Mouse (Mus musculus): Measurements from ENCODE around the gene Fndc3b. TPM values are rescaled to one million over a fixed set of nuclear protein-coding genes. Genes with fewer than 3 reads are reported as not detected.
"Not testable (repeated sequence)": the region's sequence is repeated elsewhere in the genome, so short reads cannot be mapped to it uniquely, and the experiment has no call there.

Fndc3b gene
- polyA plus RNA-seq, 1 experiment from 2014 or later: 153 TPM

GRCm38 (mm10) chr3:27483762-27484161, 227.3 kb downstream of the Fndc3b start:
- POLR2A ChIA-PET: interaction anchor here (0.6 kb wide), 1 partner anchor 561 kb away, joined by 3 read pairs; no protein-coding TSS in a partner anchor
- CTCF ChIA-PET: no interaction called here
- H3K27me3 ChIP-seq: no peaks in the 10 kb centered on the region
- no peak for TF ChIP-seq CTCF (IDR thresholded peaks at IDR 0.05)
- in situ Hi-C loops (cut with MboI; ENCODE audit: low pct_unique_long_range_greater_than_20kb): no loop called here
- ATAC-seq: no peak
- no peak for DNase-seq (ENCODE audit: low read depth, low spot score)

DNA sequence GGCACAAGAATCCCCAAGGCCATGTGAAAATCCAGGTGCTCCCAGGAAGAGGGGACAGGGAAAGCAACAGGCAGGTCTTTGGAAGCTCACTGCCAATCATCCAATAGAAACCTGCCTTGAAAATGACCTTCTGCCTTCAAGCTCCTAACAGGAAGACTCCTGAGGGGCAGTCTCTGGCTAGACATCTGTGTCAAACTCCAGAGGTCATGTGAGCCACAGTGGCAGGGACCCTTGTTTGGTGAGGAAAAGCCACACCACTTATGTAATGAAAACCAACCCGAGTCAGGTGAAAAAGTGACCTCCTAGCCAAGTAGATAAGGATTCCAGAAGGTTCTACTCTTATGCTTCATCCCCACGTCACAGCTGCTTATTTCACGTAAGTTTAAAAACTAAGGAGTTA, 227.8 kb downstream of the Fndc3b start:
- ATAC-seq: no peak
- ChIA-PET POLR2A (interaction anchor here (0.6 kb wide), 1 partner anchor 562 kb away, joined by 3 read pairs; no protein-coding TSS in a partner anchor), CTCF (interaction anchor here (0.7 kb wide), 1 partner anchor 16 kb away, joined by 3 read pairs; no protein-coding TSS in a partner anchor)
- TF ChIP-seq CTCF (IDR thresholded peaks at IDR 0.05): no peak
- in situ Hi-C loops (cut with MboI; ENCODE audit: low pct_unique_long_range_greater_than_20kb): no loop called here
- H3K27me3 ChIP-seq: no peaks in the 10 kb centered on the region
- DNase-seq (ENCODE audit: low read depth, low spot score): no peak

GRCm38 (mm10) chr3:27481738-27482137, 229.4 kb downstream of the Fndc3b start:
- H3K27me3 ChIP-seq: no peaks in the 10 kb centered on the region
- in situ Hi-C loops (cut with MboI; ENCODE audit: low pct_unique_long_range_greater_than_20kb): no loop called here
- TF ChIP-seq CTCF (IDR thresholded peaks at IDR 0.05): no peak
- POLR2A ChIA-PET: no interaction called here
- CTCF ChIA-PET: interaction anchor here (1.1 to 1.6 kb wide), 2 partner anchors 10 to 20 kb away, joined by 3 to 4 read pairs; no protein-coding TSS in a partner anchor
- ATAC-seq (no peak), DNase-seq (ENCODE audit: low read depth, low spot score) (no peak)

- no peak for ATAC-seq
- no peaks in the 10 kb centered on the region for H3K27me3 ChIP-seq
- ChIA-PET CTCF (interaction anchor here (0.9 to 1.2 kb wide), 4 partner anchors 9 to 53 kb away, joined by 3 read pairs; no protein-coding TSS in a partner anchor), POLR2A (interaction anchor here (1.3 kb wide), 1 partner anchor 9 kb away, joined by 4 read pairs; no protein-coding TSS in a partner anchor)
- DNase-seq (ENCODE audit: low read depth, low spot score): no peak
- in situ Hi-C loops (cut with MboI; ENCODE audit: low pct_unique_long_range_greater_than_20kb): no loop called here
- no peak for TF ChIP-seq CTCF (IDR thresholded peaks at IDR 0.05)
Measured at GRCm38 (mm10) chr3:27479378-27479777, 231.7 kb downstream of the Fndc3b start.

GRCm38 (mm10) chr3:27478563-27479156, 232.4 kb downstream of the Fndc3b start:
- H3K27me3 ChIP-seq: no peaks in the 10 kb centered on the region
- POLR2A ChIA-PET: interaction anchor here (0.6 to 1.3 kb wide), 2 partner anchors 10 to 20 kb away, joined by 4 read pairs; no protein-coding TSS in a partner anchor
- in situ Hi-C loops (cut with MboI; ENCODE audit: low pct_unique_long_range_greater_than_20kb): no loop called here
- no peak for ATAC-seq
- DNase-seq (ENCODE audit: low read depth, low spot score): no peak
- TF ChIP-seq CTCF (IDR thresholded peaks at IDR 0.05): no peak
- CTCF ChIA-PET: interaction anchor here (1.2 kb wide), 2 partner anchors 9 to 11 kb away, joined by 3 read pairs; no protein-coding TSS in a partner anchor

GRCm38 (mm10) chr3:27477749-27478148, 233.4 kb downstream of the Fndc3b start:
- POLR2A ChIA-PET: interaction anchor here (0.6 to 0.7 kb wide), 2 partner anchors 19 to 790 kb away, joined by 4 to 5 read pairs; no protein-coding TSS in a partner anchor
- CTCF ChIA-PET; in situ Hi-C loops (cut with MboI; ENCODE audit: low pct_unique_long_range_greater_than_20kb); ATAC-seq; H3K27me3 ChIP-seq; DNase-seq (ENCODE audit: low read depth, low spot score): not testable (repeated sequence)

- no peak for ATAC-seq
- POLR2A ChIA-PET: interaction anchor here (0.6 kb wide), 3 partner anchors 75 to 808 kb away, joined by 3 to 11 read pairs (median 3); no protein-coding TSS in a partner anchor
- TF ChIP-seq CTCF (IDR thresholded peaks at IDR 0.05): no peak
- in situ Hi-C loops (cut with MboI; ENCODE audit: low pct_unique_long_range_greater_than_20kb): no loop called here
- CTCF ChIA-PET: interaction anchor here (0.8 to 1.2 kb wide), 3 partner anchors 12 to 16 kb away, joined by 3 to 4 read pairs (median 4); no protein-coding TSS in a partner anchor
- DNase-seq (ENCODE audit: low read depth, low spot score): no peak
- H3K27me3 ChIP-seq: no peaks in the 10 kb centered on the region
Measured at GRCm38 (mm10) chr3:27475899-27476298, 235.2 kb downstream of the Fndc3b start.

GRCm38 (mm10) chr3:27473801-27474599, 237.1 kb downstream of the Fndc3b start:
- no peak for DNase-seq (ENCODE audit: low read depth, low spot score)
- ChIA-PET CTCF (interaction anchor here (1.1 to 1.9 kb wide), 2 partner anchors 231 to 633 kb away, joined by 3 to 6 read pairs; no protein-coding TSS in a partner anchor), POLR2A (no interaction called here)
- no peaks in the 10 kb centered on the region for H3K27me3 ChIP-seq
- in situ Hi-C loops (cut with MboI; ENCODE audit: low pct_unique_long_range_greater_than_20kb): no loop called here
- peak; percentile 46 for ATAC-seq
- TF ChIP-seq CTCF (IDR thresholded peaks at IDR 0.05): no peak

DNA sequence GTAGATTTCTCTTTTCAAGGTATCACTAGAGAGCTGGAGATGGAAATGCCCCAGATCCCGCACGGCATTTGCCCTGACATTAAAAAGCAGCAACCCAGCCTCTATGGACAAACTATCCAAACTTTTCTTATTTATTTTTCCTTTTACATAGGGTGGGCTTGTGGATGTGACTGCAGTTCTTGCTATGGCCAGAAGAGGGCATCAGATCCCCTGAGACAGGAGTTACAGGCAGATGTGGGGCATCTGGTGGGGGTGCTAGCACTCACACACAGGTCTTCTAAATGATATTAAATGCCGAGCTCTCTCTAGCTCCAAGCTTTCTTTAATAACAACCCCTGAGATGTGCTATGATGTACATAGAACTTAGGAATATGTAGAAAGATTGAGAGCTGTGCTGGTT, 238.3 kb downstream of the Fndc3b start:
- no peak for ATAC-seq
- no peak for DNase-seq (ENCODE audit: low read depth, low spot score)
- no peaks in the 10 kb centered on the region for H3K27me3 ChIP-seq
- POLR2A ChIA-PET: no interaction called here
- CTCF ChIA-PET: interaction anchor here (0.9 to 1.9 kb wide), 3 partner anchors 175 to 635 kb away, joined by 3 to 6 read pairs (median 3); no protein-coding TSS in a partner anchor
- in situ Hi-C loops (cut with MboI; ENCODE audit: low pct_unique_long_range_greater_than_20kb): no loop called here
- TF ChIP-seq CTCF (IDR thresholded peaks at IDR 0.05): no peak

- no peak for TF ChIP-seq CTCF (IDR thresholded peaks at IDR 0.05)
- ChIA-PET POLR2A (interaction anchor here (1.1 kb wide), 1 partner anchor 10 kb away, joined by 3 read pairs; no protein-coding TSS in a partner anchor), CTCF (no interaction called here)
- in situ Hi-C loops (cut with MboI; ENCODE audit: low pct_unique_long_range_greater_than_20kb): no loop called here
- ATAC-seq (no peak), DNase-seq (ENCODE audit: low read depth, low spot score) (no peak)
- no peaks in the 10 kb centered on the region for H3K27me3 ChIP-seq
Measured at GRCm38 (mm10) chr3:27470781-27471180, 240.3 kb downstream of the Fndc3b start.

Data from Patski (cell line).